Mouse (Mus musculus): ENCODE data around the gene Il5ra.

GRCm38 (mm10) chr6:106732563-106732962 is 16.3 kb downstream of the Il5ra start:
- no peak for TF ChIP-seq POLR2A (IDR thresholded peaks at IDR 0.05; ENCODE audit: borderline replicate concordance, control insufficient read depth, low read depth, low read length)
- no peak for TF ChIP-seq CTCF (IDR thresholded peaks at IDR 0.05; ENCODE audit: control insufficient read depth, insufficient read depth, low read length)

All from bone marrow, adult 2 months (tissue).